Mouse (Mus musculus) large intestine, adult 2 months (tissue): ENCODE measurements at regions not wholly inside any gene's neighbourhood (a gene's known extent, or its start where the extent isn't known, plus 50 kb on each side); places are given as distances from the start of the nearest gene placed in this dataset.
"Not testable (repeated sequence)": the region's sequence is repeated elsewhere in the genome, so short reads cannot be mapped to it uniquely, and the experiment has no call there.

ENCODE experiments used
- DNase-seq: peaks from one replicate; pipeline ENCODE4 v3.0.0-alpha.2; 2012; ENCODE audit warnings: low read depth, low spot score
- WGBS: fragments of 180-500 bp; shearing (Covaris S2); methylation state at CpG from one replicate; pipeline ENCODE4 v1.1.7; 2018; 5-methylcytosine and 5-hydroxymethylcytosine counted together

DNA sequence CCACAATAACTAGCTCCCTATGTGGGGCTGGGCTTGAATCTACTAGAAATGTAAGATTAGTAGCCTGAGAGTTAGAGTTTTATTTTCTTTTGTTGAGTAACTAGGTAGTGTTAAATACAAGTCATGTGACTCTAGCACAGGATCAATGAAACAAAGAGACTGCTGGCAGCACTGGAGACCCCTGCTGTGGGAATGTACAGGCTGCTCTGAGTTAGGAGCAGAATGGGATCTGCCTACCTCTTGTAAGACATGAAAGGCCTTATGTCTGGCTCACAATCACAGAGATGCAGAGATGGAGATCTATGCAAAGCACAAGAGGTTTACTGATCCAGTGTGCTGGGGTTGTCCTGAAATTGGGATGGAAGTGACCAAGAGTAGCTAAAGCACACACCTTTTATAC is 193.9 kb upstream of the Kcnmb2 start:
- DNase-seq: not testable (repeated sequence)

DNA sequence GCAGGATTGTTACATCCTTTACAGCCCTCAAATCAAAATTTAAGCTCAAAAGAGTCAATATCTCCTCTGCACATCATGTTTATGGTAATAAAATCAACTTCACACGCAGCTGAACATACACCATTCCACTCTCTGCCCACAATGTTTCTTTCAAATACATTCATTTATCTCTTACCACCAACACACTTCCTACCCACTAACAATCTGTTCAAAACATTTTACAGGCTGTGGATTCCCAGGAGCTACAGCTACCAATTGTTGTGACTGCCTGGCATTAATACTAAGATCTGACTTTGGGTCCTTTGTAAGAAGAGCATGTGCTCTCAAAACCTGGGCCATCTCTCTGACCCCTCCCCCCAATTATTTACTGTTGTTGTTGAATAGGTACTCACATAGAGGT is 161.0 kb upstream of the Kcnmb2 start:
- DNase-seq: no peak
- WGBS: 21% methylated on average over 1 of the region's 1 CpGs

DNA sequence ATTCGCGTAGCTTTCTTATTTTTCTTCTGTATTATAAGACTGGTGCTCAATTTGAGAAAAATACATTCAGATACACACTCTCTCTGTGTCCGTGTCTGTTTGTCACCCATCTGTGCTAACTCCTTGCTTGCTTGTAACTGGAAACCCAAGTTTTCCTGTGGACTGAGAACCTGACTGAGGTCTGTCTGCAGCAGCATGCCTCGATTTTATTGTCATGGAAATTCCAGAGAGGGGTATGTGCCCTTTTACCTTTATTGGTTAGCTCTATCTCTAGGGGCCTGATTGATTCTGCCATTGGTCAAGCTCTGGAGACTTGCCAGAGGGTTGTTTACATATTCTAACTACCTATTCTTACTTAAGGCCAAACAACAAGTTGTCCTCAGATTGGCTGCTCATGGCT is 146.4 kb upstream of the Kcnmb2 start:
- 84% methylated on average over 4 of the region's 4 CpGs for WGBS
- DNase-seq: no peak

DNA sequence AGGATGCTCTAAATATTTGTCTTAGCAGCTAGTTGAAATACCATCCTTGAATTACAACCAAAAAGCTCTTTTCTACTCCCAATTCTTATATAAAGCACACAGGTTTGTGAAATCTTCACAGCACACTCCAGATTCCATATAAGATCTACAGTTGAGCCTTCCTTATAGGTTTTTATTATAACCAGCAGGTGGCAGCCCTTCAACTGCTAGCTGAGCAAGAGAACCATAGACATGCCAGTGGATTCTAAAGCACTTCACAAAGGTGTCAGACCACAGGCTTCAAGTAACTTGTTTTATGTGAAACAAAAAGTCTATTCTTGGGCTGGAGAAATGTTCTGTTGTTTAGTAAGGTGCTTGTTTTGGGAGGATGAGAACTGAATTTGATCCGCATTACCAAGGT is 133.1 kb upstream of the Kcnmb2 start:
- DNase-seq: no peak
- 95% methylated on average over 1 of the region's 1 CpGs for WGBS

DNA sequence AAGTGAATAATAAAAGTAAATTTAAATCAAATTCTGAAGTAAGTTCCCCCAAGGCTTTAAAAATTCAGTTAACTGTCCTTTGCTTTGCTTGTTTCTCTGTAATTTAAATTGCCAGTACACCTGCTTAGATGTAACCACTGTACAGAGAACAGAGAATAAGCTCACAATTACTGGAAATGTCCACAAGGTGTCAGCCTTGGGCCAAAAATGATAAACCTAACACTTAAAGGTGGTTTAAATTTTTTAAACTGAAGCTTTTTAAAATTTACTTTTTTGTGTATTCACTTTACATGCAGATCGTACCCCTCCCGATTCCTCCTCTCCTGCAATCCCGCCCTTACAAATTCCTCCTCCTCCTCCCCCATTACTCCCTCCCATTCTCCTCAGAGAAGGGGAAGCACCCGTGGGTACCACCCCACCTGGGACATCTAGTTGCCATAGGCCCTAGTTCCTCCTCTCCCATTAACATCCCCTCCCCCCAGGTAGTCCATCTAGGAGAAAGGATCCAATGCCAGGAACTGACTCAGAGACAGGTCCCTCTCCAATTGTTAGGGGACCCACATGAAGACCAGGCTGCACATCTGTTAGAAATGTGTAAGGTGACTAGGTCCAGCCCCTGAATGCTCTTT is 111.9 kb upstream of the Kcnmb2 start:
- peak; percentile 1 for DNase-seq
- 20% methylated on average over 4 of the region's 4 CpGs for WGBS

DNA sequence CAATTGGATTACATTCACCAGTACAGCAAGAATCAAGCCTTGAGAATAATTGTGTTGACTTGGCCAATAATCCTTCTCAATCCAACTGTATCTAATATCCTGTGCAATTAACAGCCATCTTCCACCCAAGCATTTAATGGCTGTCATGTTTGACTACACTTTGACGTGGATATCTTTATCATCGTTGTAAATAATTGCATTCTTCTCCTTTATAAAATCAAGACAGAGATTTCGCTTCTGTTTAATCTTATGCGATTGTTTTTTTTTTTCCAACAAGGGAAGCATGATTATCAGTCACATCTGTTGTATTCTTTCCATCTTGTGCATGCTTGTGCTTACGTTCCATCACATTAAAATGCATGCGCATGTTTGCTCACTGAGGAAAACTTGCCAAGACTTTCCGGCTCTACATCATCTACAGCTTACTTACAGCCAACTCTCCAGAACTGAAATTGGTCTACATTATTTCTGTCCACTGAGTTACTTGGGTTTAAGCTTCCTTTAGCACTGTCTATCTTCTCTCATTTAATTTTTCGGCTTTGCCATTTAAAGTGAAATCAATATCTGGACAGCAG is 108.8 kb upstream of the Kcnmb2 start:
- DNase-seq: no peak
- WGBS: 78% methylated on average over 8 of the region's 8 CpGs

DNA sequence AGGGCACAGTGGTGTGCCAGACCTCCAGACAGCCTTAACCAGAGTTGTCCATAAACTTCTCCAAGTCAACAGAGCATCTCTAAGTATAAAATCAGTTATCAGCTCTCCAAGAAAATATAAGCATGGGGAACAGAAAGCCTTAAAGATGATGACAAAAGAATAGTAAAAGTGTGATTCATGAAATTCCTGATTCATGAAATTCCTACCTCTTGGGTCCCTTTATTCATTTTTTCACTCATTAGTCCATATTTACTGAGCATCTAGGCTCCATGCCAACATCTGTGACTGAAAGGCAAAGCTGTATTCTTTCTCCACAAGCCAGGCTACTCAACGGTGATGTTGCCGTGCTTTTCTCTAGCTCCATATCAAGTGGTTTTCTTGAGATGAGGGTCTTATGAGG is 105.7 kb upstream of the Kcnmb2 start:
- 80% methylated on average over 2 of the region's 2 CpGs for WGBS
- no peak for DNase-seq

DNA sequence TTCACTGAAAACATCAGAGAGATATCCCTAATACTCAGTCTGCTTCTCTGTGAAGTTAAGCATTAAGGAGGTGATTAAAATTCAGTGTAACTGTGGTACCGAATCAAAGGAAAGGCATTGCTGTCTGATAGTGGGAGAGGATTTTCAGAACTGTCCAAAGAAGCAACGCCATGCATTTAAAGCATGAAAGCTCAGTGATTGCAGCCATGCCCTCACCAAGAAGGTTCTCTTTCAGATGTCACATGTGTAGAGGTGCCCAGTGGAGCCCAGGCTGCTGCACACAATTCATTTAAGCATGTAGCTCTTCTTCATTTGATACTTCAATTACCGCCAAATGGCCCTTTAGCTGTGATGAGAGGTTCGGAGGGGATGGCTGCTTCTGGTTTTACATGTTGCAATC is 103.1 kb upstream of the Kcnmb2 start:
- 88% methylated on average over 4 of the region's 4 CpGs for WGBS
- DNase-seq: no peak

DNA sequence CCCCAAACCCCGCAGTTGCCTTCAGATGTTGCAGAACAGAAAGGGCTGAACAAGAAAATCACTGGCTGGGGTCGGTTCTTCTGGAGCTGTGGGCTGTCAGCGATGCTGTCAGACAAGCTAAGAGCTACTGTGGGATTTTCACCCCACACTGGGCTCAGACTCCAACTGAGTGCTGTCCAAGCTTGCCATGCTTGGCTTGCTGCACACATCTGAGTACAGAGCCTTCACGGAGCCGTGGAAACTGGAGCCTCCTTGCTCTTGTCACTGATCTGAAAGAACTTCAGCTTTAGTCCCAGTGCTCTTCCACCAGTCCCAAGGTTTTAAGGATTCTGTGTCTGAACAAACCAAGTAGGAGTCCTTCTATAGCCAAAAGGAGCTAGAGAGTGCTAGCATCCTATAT is 98.3 kb upstream of the Kcnmb2 start:
- 51% methylated on average over 5 of the region's 5 CpGs for WGBS
- no peak for DNase-seq

DNA sequence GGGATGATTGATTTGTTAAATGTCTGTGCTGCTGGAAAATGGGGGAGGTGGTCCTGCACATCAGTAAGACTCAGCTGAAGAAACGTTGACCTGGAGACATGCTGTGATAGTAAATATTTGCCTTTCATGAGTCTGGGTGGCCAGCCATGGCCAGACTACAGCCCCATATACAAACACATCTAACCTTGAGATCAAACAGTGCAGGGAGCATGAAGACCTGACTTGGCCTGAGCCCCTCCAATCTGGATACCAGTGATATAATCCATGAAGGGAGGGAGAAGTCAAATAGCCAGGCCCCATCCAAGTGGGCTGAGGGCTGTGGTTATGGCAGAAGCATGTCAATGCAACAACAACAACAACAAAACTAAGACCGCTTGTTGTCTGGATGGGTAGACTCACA is 94.6 kb upstream of the Kcnmb2 start:
- 52% methylated on average over 2 of the region's 2 CpGs for WGBS
- no peak for DNase-seq

DNA sequence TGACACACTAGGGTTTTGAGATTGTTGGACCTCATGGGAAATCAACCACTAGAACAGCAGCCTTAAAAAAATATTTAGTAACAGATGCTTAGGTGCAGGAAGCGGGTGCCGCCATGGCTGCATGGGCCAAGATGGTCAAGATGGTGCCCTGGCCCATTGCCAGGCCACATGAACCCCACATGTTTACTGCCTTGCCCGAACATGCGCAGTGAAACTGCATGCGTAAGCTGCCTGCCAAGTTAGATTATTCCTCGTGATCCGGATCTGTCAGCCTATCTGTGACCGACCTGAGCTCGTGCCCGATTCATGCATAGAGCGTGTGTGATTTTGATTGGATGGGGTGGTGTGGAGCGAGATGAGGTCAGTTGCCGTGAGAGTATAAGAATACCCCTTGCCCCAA is 93.2 kb upstream of the Kcnmb2 start:
- DNase-seq: not testable (repeated sequence)
- WGBS: 95% methylated on average over 13 of the region's 13 CpGs

DNA sequence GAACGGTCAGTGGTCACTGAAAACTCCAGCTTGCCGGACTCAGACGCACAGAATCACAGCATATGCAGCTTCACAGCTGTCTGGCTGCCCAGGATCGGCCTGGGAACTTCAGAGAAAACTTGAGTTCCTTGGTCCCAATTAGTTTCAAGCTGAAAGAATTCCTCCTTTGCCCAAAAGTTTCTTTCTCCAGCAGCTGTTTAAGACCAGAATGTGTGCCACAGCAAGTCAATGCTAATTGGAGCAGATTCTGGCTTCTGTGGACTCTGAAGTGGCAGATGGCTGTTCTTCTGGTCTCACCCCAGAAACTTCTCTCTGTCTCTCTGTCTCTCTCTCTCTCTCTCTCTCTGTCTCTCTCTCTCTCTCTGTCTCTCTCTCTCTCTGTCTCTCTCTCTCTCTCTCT is 91.1 kb upstream of the Kcnmb2 start:
- no peak for DNase-seq
- WGBS: 70% methylated on average over 4 of the region's 4 CpGs

DNA sequence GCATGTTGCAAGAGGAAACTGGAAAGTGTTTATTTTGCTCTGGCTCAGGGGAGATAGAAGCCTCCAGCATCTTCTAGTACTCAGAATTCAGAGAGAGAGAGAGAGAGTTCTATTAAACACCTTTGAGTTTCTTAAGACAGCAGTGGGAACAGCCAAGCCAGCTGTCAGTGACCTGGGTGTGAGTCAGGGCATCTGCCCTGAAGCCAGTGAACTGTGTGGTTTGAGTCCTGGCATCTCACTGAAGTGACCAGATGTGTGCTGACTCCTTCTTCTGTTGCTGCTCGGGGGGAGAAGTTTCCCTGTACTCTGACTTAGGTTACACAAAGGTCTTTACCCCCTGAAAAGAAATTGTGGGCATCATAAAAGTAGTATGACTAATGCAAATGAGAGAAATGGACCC is 70.4 kb upstream of the Kcnmb2 start:
- no peak for DNase-seq
- 77% methylated on average over 1 of the region's 1 CpGs for WGBS

DNA sequence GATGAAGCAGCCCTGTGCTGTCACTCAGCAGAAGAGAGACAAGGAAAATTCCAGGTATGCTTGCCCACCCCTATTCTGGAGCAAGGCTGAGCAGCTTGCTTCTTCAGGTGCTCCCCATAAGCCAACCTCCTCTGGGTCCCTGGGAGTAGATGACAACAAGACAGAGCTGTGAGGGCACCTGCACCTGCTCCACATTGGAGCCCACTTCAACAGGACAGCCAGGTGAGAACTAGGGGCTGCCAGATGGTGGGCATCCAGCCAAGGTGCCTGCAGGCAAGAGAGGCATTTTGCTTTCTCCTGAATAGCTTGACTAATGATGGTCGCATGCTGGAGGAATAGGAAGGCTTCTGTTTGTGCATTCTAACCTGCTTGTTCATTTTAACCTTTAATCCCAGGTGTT is 61.1 kb upstream of the Kcnmb2 start:
- 74% methylated on average over 1 of the region's 1 CpGs for whole genome bisulfite sequencing
- DNase-seq: no peak

DNA sequence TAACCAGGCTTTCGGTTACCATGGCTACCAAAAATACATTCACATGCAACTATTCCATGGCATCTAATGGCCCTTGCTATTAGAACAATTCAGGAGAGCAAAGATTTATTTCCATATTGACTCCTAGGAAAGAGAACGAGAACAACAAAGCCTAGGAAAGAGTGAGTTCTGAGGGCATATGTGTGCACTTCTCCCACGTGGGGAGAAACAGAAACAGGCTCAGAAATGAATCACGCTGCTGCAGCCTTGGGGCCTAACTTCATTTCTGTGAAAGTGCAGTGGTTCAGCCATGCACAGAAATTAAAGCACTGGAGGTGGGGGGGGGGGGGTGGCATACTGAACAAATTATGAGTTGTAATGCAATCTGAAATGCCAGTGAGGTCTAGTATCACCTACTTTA is 55.2 kb upstream of the Kcnmb2 start:
- 76% methylated on average over 4 of the region's 4 CpGs for WGBS
- DNase-seq: no peak
